Mouse (Mus musculus) small intestine, adult 2 months (tissue): Measurements from ENCODE around the gene Prune1.

Experiments
- CTCF ChIP-seq: fragments of 200-500 bp; IDR thresholded peaks from 2 replicates; pipeline ENCODE4 v1.5.1; 2012; ENCODE audit warnings: low read depth, mild to moderate bottlenecking, control low read depth, inconsistent platforms, low read length, moderate library complexity, mixed read lengths; ENCODE audit not compliant: insufficient replicate concordance, insufficient read length; ENCODE audit errors: extremely low read depth
- POLR2A ChIP-seq: fragments of 200-500 bp; IDR thresholded peaks from 2 replicates; pipeline ENCODE4 v1.6.1; 2012; ENCODE audit warnings: low read depth, mild to moderate bottlenecking, control low read depth, inconsistent platforms, low read length, moderate library complexity

DNA sequence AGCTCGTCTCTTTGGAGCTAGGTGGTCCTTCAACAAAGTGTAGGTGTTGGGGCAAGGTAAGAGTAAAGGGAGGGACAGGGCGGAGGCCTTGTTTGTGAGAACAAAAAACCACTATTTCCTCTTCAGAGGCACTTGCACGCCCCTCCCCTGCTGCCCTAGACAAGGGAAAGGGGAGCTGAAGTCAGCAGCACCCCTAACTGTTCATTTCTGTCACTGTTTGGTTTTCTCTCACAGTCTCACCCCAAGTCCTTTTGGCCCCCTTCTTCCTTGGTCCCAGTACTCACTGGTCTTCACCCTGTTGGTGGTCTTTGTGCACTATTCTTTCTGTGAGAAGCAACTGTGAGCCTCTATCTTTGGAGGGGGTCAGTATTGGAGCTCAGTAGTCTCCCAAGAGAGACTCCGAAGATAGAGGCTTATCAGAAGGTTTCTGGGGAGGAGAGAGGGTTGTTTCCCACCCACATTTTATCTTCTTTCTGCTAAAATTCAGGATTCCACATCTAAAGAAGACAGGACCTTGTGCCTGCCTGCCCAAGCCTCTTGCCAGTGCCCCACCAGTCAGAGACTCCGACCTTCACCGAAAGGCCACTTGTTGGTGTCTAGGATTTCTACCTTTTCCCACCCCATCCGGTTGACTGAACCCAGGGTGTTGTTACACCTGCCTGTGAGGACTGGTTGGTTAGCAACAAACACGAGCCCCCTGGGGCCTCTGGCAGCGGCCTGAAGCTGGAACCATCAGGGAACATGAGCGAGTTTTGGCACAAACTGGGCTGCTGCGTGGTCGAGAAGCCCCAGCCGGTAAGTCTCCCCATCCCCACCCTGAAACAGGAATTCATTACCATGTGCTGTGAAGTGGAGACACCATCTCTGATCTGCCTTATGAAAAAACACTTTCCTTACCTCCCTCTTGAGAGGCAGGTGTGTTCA, 50.3 kb downstream of the Prune1 start, which contains the start of gene Mllt11:
- TF ChIP-seq CTCF, result no peak
- no peak for TF ChIP-seq POLR2A
